Mouse (Mus musculus): Measurements from ENCODE around the gene Ckap2l.

Ckap2l gene

DNA sequence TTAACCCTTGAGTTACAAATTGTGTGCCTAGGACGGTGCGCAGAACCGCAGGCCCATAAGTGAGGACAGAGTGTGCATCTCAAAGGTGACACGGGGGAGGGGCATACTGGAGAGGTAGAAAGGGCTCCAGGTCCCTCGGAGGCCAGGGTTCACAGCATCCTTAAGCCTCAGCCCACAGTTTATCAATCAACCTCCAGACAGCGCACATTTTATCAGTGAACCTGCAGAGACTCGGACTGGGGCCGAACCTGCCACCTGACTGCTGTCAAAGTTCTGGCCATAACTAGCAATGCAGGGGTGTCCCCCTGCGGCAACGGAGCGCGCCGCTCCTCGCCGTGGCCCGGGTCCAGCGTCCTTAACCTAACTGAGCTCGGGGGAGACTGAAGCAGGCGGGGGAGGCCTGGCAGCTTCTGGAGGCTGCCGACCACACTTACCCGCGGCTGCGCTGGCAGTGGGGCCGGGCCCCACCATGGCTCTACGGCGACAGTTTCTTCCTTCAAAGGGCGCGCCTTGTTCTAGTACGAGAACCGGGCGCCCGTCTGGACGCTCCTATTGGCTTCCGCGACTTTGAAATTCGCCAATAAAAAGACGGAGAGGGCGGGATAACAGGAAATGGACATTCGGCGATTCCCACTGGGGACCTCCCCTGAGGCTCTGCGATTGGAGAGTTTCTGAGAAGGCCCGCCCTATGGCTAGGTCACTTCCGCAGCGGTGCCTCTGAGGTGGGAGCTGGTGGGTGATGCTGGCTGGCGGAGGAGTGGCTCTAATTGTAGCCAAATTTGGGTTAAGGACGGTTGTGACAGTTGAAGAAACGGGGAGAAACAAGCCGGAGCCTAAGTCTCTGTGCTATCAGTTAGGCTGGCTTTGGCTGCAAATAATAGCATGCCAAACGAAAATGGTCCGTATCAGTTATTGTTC is at the start of gene Ckap2l:
Gene Ckap2l (minus strand): TSS at position 542 of the 918 bp plus-strand sequence.
- peak; percentile 95 for DNase-seq (ENCODE audit: low read depth)

DNA sequence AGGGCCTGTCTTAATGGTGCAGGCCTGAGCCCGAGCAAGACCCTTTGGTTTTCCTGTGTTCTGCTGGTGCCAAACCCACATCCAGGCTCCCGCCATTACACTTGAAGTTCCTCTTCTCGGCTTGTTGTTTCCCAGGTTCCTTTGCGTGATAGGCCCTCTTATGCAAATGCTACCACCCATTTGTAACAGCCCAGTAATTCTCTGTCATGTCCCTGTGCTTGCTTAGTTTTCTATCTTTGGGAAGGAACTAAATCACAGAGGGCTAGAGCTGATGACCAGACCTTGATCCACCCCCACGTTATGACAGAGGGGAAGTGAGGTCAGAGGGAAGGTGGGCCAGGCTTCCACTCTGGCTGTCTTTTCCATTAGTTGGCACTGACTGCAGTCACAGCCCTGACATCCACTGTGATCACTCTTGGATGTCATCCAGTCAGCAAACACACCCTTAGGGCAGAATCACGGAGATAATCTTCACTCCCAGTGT is 41.2 kb upstream of the Ckap2l start:
- no peak for DNase-seq (ENCODE audit: low read depth)

DNA sequence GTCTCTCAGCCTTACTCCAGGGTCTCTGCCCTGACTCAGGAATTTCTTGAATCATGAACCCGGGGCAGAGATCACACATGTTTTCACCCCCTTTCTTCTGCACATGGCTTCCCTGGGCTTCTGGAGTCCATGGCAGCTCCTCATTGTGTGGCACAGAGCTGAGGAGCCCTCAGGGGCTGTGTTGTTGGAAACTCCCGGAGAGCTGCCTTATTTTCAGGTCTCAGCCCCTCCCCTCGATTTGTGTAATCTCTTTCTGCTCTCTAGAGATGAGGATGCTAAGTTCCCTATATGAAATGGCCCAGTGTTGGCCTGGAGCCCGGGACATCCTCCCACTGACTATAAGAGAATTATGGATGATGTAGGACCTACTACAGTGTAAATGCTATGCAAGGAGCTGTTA is 36.5 kb upstream of the Ckap2l start:
- no peak for DNase-seq (ENCODE audit: low read depth)

DNA sequence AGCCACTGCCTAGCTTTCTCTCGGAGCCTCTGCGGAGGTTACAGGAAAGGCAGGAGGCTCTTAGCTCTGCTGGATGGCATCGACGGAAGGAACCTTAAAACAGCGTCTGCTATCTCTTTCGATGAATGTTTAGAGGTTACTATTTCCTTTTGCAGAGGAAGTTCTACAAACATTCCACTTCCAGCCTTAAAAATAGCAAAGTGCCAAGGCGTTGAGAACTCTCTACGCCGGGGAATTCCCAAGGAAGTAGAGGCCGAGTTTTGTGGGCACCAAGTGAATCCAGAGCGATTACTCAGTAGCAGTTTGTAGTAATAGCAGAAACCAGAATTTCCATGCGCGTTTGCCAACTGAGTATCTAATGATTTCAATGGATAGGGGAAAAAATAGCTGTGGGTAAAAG is 33.5 kb upstream of the Ckap2l start:
- DNase-seq (ENCODE audit: low read depth): peak; percentile 73

DNA sequence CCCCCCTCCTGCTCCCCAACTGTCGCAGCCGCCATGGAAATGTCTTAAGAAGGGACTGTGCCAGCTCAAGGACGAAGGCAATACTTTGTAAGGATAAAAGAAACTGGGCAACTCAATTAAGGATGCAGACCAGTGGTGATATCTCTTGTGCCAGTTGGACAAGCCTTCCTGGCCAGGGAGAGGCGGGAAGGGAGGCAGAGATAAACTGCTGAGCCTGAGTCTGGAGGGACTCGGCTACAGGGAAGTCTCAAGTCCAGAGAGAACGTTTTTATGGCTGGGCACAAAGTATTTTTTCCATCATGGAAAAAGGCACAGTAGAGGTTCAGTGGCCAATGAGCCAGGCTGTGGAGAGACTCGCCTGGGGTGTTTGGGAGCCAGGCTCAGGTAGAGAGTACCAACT is 33.0 kb upstream of the Ckap2l start:
- no peak for DNase-seq (ENCODE audit: low read depth)

DNA sequence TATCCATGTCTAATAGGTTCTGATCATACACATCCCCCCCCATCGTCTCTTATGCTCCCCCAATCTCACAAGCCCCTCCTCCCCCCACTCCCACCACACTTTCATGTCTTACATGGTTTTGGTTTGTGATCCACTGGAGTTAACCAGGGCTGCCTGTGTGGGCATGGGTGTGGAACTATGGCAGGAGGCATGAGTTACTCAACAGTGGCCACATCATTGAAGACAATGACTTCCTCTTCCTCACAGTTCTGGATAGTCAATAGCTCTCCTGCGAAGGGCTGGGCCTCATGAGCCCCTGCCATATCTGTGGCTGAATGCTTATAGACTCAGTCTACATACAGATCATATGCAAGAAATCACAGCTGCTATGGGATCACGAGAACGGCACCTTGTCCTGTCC is 31.2 kb upstream of the Ckap2l start:
- no peak for DNase-seq (ENCODE audit: low read depth)

DNA sequence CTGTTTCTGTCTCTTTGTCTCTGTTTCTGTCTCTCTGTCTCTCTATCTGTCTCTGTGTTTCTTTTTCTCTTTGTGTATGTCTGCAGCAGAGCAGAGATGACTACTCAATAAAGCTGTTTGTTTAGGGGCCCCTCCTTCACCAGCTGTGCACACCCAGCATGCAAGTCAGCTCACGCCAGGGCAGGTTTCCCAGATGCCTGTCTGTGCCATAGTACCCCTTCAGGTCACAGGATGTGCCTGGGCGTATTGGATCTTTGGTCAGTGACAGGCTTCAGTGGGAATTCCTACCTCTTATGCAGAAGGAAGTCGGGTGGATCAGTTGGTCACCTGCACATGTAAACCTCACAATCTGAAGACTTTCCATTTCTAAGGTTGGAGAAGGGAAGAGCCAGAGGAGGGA is 27.2 kb upstream of the Ckap2l start:
- no peak for DNase-seq (ENCODE audit: low read depth)

DNA sequence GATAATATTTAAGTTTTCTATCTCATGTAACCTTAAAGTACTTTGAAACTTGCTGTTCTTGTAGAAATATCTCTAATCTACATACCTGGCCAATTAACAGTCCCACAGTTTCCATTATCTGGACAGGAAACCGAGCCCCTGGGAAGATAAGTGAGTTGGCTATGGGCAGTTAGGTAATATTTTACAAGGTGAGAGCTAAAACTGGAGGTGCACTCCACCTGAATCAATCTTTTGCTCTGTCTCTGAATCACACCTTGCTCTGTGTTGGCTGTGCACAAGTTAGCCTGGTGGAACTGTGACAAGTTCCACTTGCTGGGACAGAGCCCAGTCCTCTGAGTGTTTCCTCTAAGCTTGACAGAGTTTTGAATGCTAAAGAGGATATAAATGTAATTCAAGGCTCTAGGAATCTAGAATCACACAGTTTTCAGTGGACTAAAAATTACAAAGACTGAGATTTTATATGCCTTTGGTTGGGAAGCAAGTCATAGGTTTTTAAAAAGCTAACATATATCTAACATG is 25.2 kb upstream of the Ckap2l start:
- DNase-seq (ENCODE audit: low read depth): no peak

DNA sequence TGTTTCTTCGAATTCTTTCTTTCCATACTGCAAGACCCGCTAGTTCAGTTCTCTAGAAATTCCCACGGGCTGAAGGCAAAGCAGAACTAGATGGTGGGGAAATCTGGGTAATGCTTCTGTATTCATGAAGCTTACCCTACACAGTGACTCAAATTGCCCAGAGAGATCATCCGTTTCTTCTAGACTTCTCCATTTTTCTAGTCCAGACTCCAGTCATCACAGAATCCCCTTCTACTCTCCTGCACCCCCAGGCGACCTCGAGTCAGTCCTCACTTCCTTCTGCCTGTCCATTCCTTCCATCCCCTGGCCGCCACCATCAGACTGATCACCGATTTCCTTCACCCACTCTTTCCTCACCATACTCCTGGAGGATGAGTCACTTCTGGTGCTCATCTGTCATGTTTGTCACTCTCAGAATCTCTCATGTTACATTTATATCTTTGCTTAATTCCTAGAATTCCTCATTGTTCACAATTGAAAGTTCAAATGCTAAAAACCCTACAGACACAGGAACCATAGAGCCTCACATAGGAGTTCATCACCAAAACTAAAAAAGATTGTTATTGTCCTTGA is 23.1 kb upstream of the Ckap2l start:
- no peak for DNase-seq (ENCODE audit: low read depth)

DNA sequence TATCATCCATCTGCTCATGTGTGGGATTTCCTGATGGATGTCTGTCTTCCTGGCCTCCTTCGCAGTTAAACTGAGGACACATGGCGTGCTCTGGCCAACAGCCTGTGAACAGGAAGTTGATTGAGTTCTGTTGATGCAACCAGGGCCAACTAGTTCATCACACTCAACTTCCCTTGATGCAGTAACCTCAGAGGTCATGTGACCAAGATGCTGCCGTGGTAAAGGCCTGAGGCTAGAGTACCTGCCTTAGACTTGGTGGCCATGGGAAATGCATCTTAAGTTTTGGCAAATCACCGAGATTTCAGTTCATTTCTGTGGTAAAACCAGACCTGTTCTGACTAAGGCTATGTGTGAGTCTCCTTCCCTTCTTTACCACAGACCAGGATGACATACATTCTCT is 18.8 kb upstream of the Ckap2l start:
- DNase-seq (ENCODE audit: low read depth): no peak

DNA sequence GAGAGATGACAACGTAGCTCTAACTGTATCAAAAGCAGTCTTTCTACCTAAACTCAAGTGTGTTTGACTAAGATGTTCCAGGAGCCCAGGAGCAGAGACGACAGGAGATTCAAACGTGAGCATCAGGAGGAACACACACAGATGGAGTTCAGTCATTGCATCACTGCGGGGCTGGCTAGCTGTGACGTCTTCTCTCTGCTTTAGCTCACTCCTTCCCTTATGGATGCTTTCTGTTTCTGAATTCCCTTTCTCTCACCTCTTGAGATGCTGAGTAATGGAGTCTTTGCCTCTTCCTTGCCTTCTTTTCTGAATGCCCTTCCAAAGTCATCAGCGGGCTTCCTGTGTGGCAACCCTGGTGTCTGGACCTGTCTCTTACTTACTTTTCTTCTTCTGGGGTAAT is 17.9 kb upstream of the Ckap2l start:
- DNase-seq (ENCODE audit: low read depth): no peak

DNA sequence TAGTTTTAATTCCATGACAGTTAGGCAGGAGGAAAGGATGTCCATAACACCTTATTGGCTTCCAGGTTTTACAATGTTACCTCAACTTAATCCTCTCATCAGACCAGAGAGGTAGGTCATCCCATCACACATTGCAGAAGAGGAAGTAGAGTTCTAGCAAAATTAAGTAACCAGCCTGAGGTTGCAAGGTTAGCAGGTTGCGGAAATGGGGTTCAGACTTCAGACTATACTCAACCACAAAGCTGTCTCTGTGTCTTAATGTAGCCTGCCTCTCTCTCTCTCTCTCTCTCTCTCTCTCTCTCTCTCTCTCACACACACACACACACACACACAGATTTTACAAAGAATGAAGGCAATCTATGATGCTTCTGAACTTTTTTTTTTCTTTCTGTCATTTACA is 16.9 kb upstream of the Ckap2l start:
- no peak for DNase-seq (ENCODE audit: low read depth)

DNA sequence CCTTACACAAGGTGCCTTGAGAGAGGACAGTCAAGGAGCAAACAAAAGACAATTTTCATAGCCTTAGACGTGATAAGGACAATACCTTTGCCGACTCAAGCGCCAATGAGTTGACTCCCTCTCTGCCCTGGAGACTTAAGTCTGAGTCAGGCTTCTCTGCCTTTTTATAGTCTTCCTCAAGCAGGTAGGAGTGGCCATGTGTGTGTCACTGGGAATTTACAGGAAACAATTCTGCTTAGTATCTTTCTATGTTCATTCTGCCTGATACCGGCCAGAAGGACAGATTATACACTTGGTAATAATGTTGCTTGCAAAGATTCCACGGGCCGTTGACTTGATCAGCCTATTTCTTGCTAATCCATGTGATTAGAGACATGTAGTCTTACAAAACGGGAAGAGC is 12.8 kb upstream of the Ckap2l start, which contains the start of gene Il1a:
Gene Il1a (minus strand): TSS at position 137 of the 400 bp plus-strand sequence.
- DNase-seq (ENCODE audit: low read depth): no peak

DNA sequence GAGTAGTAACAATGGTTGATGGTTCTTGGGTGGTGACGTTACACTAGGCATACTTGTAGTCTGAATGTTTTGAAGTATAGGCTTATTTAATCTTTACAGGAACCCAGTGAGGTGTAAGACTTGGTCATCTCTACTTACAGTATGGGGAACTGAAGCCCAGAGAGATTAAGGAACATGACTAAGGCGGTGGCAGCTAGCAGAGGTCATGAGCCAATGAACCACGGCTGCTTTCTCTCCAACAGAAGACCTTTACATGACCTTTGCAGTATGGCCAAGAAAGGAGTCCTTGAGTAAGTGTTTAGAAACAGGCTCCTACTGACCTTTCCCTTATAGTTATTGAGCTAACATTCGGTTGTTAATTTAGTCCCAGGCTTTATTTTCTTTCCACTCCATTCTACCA is 9.0 kb upstream of the Ckap2l start:
- DNase-seq (ENCODE audit: low read depth): no peak

DNA sequence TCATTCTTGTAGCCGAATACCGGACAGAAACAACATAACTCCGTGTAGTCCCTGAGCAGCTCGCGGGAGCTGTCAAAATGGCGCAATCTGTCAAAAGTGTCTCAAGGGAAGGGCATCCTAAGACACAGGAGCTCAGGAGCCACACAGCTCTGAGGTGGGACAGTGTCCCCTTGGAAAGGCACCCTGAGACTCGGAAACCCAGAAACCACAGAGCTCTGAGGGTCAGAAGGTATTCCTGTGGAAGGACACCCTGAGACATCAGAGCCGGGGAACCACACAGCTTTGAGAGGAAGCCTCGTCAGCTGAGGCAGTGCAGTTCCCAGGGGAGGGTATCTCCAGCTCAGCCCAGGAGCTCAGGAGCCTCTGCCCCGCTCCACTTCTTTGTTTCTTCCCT is 574 bp upstream of the Ckap2l start:
- DNase-seq (ENCODE audit: low read depth): no peak

DNA sequence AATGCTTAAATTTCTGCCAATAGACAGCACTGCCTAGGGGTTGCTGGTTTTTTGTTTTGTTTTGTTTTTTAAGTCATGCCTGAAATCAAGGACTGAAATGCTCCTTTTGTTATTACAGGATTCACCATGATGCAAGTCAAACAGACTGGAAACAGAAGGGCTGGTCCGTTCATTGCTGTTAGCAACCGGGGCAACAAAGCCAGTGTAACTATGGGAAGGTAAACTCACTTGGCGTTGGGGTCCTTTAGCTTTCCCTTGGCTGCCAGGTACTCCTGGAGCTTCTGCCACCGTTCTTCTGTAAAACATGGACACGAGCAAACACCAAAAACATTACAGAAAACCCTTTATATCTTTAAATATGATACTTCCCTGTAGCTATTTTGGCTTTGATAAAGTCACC is 926 bp downstream of the Ckap2l start:
- no peak for DNase-seq (ENCODE audit: low read depth)

DNA sequence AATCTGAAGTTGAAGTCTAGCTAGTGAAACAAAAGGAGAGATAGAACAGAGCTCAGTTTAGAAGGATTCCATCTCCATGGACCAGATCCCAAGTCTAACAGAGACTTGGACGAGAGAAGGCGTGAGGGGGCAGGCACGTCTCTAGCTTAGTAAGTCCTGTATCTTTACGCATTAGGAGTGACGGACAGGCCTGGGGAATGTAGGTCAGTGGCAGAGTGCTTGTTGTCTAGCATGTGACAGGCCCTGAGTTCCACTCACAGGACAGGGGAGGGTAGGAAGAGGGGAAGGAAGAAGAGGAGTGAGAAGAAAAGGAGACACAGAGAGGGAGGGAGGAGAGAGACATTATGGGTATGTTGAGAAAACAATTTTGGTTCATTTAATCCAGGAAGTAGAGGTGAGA is 1.9 kb downstream of the Ckap2l start:
- no peak for DNase-seq (ENCODE audit: low read depth)

DNA sequence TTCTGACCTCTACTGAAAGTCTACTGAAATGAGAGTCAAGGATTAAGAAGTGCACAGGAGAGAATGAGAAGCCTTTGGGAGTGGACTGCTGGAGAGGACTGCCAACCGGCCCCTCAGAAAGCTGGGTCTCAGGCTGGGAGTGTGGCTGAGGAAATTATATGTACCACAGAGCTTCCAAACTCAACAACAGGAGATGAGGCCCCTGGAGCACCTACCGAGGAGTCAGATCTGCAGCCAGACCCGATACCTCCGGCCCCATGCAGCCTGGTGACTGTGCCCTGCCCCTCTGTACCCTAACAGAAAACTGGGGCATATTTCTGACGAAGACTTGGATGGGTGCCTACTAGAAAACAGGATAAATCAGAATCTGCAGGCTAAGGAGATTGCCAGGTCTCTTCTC is 23.2 kb downstream of the Ckap2l start:
- no peak for DNase-seq (ENCODE audit: low read depth)

DNA sequence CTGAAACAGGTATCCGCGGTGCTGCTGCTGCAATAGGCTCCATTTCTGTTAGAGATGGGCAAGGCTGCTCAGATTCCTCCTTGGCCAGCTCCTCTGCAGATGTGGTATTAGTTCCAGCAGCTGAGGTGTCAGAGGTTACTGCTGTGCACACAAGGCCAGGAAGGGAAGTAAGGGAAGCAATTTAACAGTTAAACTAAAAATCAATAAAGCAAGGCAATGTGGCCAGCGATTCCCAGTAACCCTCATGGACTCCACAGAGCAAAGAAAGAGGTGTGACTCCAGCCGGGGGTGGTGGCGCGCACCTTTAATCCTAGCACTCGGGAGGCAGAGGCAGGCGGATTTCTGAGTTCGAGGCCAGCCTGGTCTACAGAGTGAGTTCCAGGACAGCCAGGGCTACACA is 26.4 kb downstream of the Ckap2l start:
- no peak for DNase-seq (ENCODE audit: low read depth)

DNA sequence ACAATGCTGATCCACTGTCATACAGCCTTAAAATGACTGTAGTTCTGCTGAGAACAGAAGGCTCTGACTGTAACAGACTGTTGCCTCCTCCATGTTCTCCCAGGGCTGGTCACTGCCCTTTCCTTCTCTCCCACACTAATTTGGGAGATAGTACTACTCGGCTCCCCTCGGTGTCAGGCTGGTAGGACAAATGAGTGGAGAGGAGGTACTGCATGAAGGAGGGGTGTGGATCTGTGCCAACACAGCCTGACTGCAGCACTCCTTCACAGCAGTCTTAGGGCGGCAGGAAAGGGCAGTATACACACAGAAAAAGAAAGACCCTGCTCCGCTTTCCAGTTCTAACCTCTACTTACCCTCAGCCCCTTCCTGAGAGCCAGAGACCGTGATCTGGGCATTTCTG is 27.0 kb downstream of the Ckap2l start:
- DNase-seq (ENCODE audit: low read depth): no peak

DNA sequence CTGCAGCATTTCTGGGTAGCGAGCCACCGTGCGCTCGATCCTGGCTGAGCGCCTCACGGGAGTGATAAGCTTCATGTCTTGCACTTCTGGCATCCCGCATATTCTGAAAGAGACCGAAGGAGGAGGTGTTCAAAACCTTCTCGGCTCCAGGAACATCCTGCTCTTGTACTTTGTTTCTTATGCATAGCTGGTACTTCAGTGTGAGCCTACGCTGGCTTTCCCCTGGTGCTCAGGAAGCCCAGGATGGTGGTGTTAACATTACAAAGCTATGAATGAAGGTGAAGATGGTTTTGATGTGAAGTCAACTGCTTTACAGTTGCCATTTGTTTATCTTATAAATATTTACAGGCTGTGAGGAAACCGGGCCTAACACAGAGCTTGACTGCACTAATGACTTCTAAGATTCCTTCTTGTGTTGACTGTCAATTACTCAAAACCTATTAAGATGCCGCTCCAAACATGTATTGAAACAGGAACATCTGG is 27.8 kb downstream of the Ckap2l start:
- no peak for DNase-seq (ENCODE audit: low read depth)

DNA sequence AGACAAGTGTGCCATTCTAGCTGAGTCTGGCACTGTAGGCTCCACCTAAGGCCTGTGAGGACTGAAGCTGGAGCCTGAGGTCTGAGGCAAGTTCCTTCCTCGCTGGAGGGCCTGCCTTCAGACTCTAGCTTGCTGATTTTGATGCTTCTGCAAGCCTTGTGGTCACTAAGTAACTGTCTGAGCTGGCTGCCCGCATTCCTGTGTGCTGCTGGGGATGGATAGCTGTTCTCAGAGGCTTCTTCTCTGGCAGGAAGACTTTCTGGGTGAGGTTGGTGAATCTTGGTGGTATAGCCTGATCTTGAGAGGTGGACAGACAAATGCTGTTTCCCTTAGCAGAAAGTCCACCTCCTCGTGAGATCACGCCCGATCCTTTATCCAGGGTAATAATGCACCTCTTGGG is 29.3 kb downstream of the Ckap2l start:
- DNase-seq (ENCODE audit: low read depth): no peak

DNA sequence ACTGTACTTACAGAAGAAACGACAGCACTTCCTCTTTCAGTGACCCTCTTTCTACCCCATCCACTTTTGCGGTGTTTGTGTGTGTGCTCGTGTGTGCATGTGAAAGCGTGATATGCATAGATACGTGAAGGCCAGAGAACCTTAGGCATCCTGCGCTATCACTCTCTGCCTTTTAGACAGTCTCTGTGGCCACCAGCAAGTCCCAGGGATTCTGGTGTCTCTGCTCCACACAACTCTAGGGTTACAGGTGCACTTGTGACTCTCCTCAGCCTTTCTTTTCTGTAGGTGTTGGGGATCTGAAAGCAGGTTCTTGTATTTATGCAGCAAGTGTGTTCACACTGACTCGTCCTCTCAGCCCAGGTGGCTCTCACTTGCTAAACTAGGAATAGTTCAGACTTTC is 31.7 kb downstream of the Ckap2l start:
- DNase-seq (ENCODE audit: low read depth): no peak
